Mouse (Mus musculus) central nervous system, embryonic 11.5 days (tissue): ENCODE data around the gene Apoe. TPM values are rescaled to one million over a fixed set of nuclear protein-coding genes. Genes with fewer than 3 reads are reported as not detected.

Source experiments
- polyA plus RNA-seq: library from polyadenylated mRNA; depleted of rRNA; stranded (reverse); fragments of >200 nt; gene quantifications from 2 replicates; pipeline ENCODE4 v1.2.3, GENCODE M21; 2012; rRNA removed

Apoe gene
- polyA plus RNA-seq: 198 and 270 TPM in 2 replicates

GRCm38 (mm10) chr7:19698907-19699826 lies at the start of gene Apoe:
Apoe (minus strand) TSS chr7:19699188.

GRCm38 (mm10) chr7:19715239-19716054 lies 16.5 kb upstream of the Apoe start, which contains the start of gene Tomm40:
Tomm40 (minus strand) TSS chr7:19715438.

GRCm38 (mm10) chr7:19691873-19692865 lies 6.8 kb downstream of the Apoe start, which contains the start of gene Apoc1:
Apoc1 (minus strand) TSS chr7:19692660.

GRCm38 (mm10) chr7:19681202-19681694 lies 17.7 kb downstream of the Apoe start, which contains the start of the genes Gm44805 and Apoc4:
Gm44805 (minus strand) TSS chr7:19681423.
Apoc4 (minus strand) TSS chr7:19681479.

DNA sequence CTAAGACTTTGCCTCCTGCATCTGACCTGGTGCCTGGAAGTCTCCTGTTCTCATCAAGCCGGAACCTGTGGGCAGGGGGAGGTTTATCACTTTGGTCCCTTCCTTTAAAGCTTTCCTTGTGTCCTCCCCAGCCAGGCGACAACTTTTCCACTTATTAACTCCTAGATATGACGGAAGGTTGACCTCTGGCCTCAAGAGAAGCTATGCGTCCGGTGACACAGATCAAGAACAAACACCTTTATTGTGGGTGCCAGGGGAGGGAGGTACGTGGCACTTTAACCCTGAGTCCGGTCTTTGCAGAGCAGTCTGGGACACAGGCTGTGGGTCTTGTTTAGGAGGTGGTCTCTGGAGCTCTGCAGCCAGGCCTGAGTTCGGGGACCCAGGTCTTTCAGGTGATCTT lies 21.1 kb downstream of the Apoe start, which contains the start of gene Apoc2:
Gene Apoc2 (minus strand): TSS at position 70 of the 400 bp plus-strand sequence.

GRCm38 (mm10) chr7:19664955-19665841 lies 33.8 kb downstream of the Apoe start, which contains the start of gene Clptm1:
Clptm1 (minus strand) TSS chr7:19665033.

Other genes with a start within 250 kb of the Apoe start
- 33.8 and 41.7 TPM in 2 replicates for gene Mark4, start 240.4 kb downstream of the Apoe start, polyA plus RNA-seq
- 2.1 and 2.9 TPM in 2 replicates for gene Exoc3l2, start 235.9 kb downstream of the Apoe start, polyA plus RNA-seq
- gene Bloc1s3, start 190.8 kb downstream of the Apoe start, polyA plus RNA-seq: 6.3 and 9.5 TPM in 2 replicates
- gene Trappc6a, start 190.8 kb downstream of the Apoe start, polyA plus RNA-seq: 36.1 and 56.2 TPM in 2 replicates
- 0.10 and 0.15 TPM in 2 replicates for gene Nkpd1, start 181.3 kb downstream of the Apoe start, polyA plus RNA-seq
- 59.4 and 66.9 TPM in 2 replicates for gene Ppp1r37, start 136.1 kb downstream of the Apoe start, polyA plus RNA-seq
- gene Zfp296, start 121.9 kb downstream of the Apoe start, polyA plus RNA-seq: 1.0 and 1.3 TPM in 2 replicates
- gene Gemin7, start 121.6 kb downstream of the Apoe start, polyA plus RNA-seq: 40.7 and 66.6 TPM in 2 replicates
- gene Clasrp, start 94.7 kb downstream of the Apoe start, polyA plus RNA-seq: 134 and 154 TPM in 2 replicates
- 2.4 and 4.4 TPM in 2 replicates for gene Relb, start 69.8 kb downstream of the Apoe start, polyA plus RNA-seq
- gene Clptm1, start 34.2 kb downstream of the Apoe start, polyA plus RNA-seq: 36.8 and 58.8 TPM in 2 replicates
- 4.6 and 11.0 TPM in 2 replicates for gene Apoc2, start 21.2 kb downstream of the Apoe start, polyA plus RNA-seq
- not detected in 2 replicates for gene Gm44805, start 17.8 kb downstream of the Apoe start, polyA plus RNA-seq
- gene Apoc4, start 17.7 kb downstream of the Apoe start, polyA plus RNA-seq: 0.19 and 0.41 TPM in 2 replicates
- 4.9 and 8.1 TPM in 2 replicates for gene Apoc1, start 6.5 kb downstream of the Apoe start, polyA plus RNA-seq
- 102 and 110 TPM in 2 replicates for gene Tomm40, start 16.2 kb upstream of the Apoe start, polyA plus RNA-seq
- gene Nectin2, start 51.3 kb upstream of the Apoe start, polyA plus RNA-seq: 43.3 and 45.3 TPM in 2 replicates
- 18.2 and 28.9 TPM in 2 replicates for gene Bcam, start 71.8 kb upstream of the Apoe start, polyA plus RNA-seq
- 0.34 and 0.46 TPM in 2 replicates for gene Cblc, start 97.6 kb upstream of the Apoe start, polyA plus RNA-seq
- 0.60 and 1.0 TPM in 2 replicates for gene Bcl3, start 123.6 kb upstream of the Apoe start, polyA plus RNA-seq
- 0.24 and 0.29 TPM in 2 replicates for gene Gm19345, start 152.8 kb upstream of the Apoe start, polyA plus RNA-seq
- not detected in 2 replicates for gene Ceacam16, start 162.1 kb upstream of the Apoe start, polyA plus RNA-seq
- not detected in 2 replicates for gene Ceacam19, start 188.8 kb upstream of the Apoe start, polyA plus RNA-seq
- gene Pvr, start 222.0 kb upstream of the Apoe start, polyA plus RNA-seq: 3.6 and 8.4 TPM in 2 replicates